Mouse (Mus musculus): ENCODE data around the gene Ccser1.

The Ccser1 gene

GRCm38 (mm10) chr6:61296188-61297037, 116.3 kb downstream of the Ccser1 start:
- DNase-seq (ENCODE audit: low spot score): no peak

DNA sequence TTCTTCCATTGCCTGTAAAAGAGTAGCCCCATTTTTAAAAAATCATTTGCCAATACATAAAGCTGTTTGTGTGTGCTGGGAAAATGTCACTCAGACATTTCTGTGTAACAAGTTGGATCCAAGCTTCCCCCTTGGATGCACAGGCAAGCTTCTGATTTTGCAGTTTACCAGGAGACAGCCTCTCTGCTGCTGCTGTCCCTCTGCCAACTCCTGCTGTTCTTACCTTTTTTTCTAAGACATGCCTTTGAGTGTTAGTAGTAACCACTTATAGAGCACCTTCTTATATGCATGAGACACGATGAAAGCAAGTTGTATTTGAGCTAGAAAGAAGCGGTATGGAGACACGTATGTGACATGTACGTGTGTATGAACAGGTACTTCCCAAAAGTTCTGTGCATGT, 120.3 kb downstream of the Ccser1 start:
- no peak for DNase-seq (ENCODE audit: low spot score)

DNA sequence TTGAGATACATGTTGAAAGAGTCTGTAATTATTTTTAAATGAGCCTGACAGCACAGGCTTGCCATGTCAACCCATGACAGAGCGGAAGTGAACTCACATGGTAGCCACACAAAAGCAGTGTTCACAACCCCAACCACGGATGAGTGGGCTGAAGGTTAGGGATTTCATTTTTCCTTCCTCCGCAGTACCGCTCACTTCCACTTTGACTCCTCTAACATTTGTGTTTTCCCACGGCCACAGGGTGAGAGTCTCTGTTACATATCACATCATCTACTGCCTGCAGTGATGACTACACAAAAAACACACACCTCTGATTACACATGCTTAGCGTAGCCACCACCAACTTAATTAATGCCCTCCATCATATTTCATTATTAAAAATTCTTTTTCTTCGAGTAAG, 120.9 kb downstream of the Ccser1 start:
- no peak for DNase-seq (ENCODE audit: low spot score)

DNA sequence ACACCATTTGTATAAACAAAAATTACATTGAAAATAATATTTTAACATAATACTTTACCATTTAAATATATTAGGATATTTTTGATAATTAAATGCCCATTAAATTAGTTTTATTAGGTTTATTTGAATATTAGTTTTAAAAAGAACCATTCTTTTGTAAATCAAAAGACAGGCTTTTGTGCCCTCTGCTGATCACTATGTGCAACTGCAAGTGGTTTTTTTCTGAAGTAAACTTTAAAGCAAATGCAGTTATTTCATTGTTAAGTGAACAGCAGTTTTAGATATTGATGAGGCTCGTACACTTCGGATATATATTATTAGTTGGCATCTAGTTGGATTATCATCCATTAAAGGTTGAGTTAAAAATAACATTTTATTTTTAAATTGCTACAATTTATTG, 121.5 kb downstream of the Ccser1 start:
- DNase-seq (ENCODE audit: low spot score): no peak

GRCm38 (mm10) chr6:61311324-61312091, 131.4 kb downstream of the Ccser1 start:
- DNase-seq (ENCODE audit: low spot score): peak; percentile 11

GRCm38 (mm10) chr6:61315884-61316601, 135.9 kb downstream of the Ccser1 start:
- DNase-seq (ENCODE audit: low spot score): no peak

- no peak for DNase-seq (ENCODE audit: low spot score)
Observed at GRCm38 (mm10) chr6:61320842-61321241, 140.7 kb downstream of the Ccser1 start.

- no peak for DNase-seq (ENCODE audit: low spot score)
Observed at GRCm38 (mm10) chr6:61322328-61322727, 142.2 kb downstream of the Ccser1 start.

DNA sequence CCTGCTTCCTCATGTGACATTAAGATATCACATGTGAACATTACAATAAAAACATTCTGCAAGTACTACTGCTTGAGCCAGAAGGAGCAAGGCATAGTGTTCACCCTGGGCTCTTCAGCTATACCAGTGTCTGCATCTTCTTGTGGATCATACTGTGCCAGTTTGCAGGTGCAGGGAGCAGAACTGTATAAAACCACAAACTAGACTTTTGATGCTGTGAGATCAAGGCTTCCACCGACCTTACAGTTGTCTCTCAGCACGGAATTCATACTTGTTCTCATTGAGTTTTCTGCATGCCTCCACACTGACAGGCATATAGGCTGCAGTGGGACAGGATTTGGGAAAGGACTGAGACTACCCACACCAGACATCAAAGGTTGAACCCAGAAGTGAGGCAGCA, 146.0 kb downstream of the Ccser1 start:
- DNase-seq (ENCODE audit: low spot score): no peak

DNA sequence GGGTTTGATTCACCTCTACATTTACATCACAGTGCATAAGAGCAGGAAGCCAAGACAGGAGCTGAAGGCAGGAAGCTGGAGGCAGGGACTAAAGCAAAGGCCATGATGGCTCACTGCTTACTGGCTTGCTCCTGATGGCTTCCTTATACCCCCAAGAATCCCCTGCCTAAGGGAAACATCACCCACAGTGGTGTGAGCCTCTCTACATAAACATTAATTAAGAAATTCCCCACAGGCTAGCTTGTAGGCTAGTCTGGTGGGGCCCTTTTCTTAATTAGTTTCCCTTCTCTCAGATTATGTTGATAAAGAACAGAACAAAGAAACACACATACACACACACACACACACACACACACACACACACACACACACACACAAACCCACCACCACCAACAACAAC, 148.9 kb downstream of the Ccser1 start:
- no peak for DNase-seq (ENCODE audit: low spot score)

GRCm38 (mm10) chr6:61329593-61330540, 149.7 kb downstream of the Ccser1 start:
- DNase-seq (ENCODE audit: low spot score): no peak

GRCm38 (mm10) chr6:61334466-61334865, 154.3 kb downstream of the Ccser1 start:
- no peak for DNase-seq (ENCODE audit: low spot score)

DNA sequence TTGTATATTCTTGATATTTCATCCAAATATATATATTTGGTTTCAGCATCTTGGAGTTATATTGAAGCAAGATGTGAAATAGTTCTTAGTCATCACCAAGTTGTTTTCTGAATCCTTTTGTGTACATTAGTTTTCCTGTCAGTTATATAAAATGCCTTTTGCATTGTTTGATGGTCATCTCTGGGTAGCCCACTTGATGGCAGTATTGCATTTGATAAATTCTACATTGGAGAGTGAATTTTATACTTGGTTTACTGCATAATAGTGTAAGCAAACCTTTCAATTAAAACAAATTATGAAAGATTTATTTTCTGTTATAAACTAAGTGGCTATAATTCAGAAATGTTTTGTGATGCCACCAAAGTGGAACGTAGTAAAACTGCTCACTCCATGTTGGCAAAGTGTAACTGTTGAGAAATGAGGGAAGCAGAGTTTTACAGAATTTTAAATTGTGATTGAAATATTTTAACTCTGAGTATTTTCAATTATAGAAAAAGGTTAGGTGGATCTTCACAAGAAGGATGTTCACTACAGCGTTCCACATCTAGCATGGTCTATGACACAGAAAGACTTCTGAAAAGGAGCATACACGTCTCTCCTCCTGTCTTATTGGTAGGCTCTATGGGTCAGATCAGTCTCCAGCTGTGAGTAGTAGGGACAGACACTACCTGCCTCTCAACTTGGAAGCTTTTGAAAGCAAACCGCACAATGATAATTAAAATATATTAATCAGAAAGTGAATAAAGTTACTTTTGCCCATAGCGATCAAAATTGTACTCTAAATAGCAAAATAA, 167.1 kb downstream of the Ccser1 start:
- no peak for DNase-seq (ENCODE audit: low spot score)

GRCm38 (mm10) chr6:61363722-61364121, 183.6 kb downstream of the Ccser1 start:
- DNase-seq (ENCODE audit: low spot score): no peak

GRCm38 (mm10) chr6:61382526-61382925, 202.4 kb downstream of the Ccser1 start:
- DNase-seq (ENCODE audit: low spot score): no peak

DNA sequence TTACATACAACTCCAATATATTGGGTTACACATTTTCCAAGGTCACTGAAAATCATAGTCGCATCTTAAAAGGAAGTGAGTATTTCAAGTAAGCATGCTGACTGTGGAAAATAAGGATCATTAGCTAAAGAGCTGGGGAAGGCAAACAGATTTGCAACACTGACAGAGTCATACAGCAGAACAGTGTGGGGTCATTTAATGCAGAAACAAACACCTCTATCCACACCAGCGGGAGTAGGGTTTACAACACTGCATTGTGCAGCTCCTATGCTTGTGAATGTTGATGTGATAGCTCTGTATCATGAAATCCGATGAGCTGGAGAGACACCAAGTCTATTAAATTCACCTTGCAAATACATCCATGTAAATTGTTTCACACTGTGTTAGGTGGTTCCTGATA, 202.9 kb downstream of the Ccser1 start:
- no peak for DNase-seq (ENCODE audit: low spot score)

GRCm38 (mm10) chr6:61387046-61387445, 206.9 kb downstream of the Ccser1 start:
- no peak for DNase-seq (ENCODE audit: low spot score)

DNA sequence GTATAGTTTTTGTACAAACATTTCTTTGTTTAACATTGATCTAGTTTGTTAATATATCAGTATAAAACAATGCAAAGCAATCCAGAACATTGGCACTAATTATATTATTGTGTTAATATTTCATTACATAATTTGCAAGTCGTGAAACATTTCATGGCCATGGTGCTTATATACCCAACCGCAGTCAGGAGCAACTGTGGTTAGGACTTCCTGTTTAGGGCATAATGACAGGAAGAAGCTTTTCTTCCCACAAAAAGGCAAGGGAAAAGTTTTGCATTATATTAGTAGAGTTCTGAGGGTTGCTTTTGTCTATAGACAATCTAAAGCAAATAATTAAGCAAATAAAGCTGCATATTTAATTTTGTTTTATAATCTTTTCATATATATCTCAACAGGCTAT, 247.4 kb downstream of the Ccser1 start:
- no peak for DNase-seq (ENCODE audit: low spot score)

- DNase-seq (ENCODE audit: low spot score): no peak
Observed at GRCm38 (mm10) chr6:61430881-61431725, 251.0 kb downstream of the Ccser1 start.

DNA sequence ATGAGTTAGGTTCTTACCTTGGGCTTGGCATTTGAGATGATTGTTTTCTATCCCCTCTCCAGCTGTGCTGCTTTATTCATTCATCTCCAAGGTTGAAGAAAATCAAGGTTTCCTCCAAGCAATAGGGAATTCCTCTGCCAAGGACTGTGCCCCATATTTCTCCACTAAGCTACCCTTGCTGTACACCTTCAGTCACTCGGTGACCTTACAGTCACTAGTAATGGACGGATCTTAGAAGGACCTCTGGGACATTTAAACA, 251.5 kb downstream of the Ccser1 start:
- DNase-seq (ENCODE audit: low spot score): no peak

Measured in testis, postnatal 14 days (tissue).